Mouse (Mus musculus) retina, postnatal 7 days (tissue): ENCODE measurements around the gene Olfr789.

Experiments used
- DNase-seq: peaks from one replicate; pipeline ENCODE4 v3.0.0-alpha.2; 2012; ENCODE audit warnings: low read depth, low spot score

Olfr789 gene

GRCm38 (mm10) chr10:129484452-129484851 is at the start of gene Olfr789:
Gene Olfr789 (plus strand): TSS chr10:129484752.
- DNase-seq, result no peak

GRCm38 (mm10) chr10:129461562-129461961 is 23.0 kb upstream of the Olfr789 start, which contains the start of gene Olfr787:
Gene Olfr787 (plus strand): TSS chr10:129461862.
- DNase-seq, result no peak

- DNase-seq, result no peak
These were observed 13.9 kb upstream of the Olfr789 start, which contains the start of gene Olfr788 for GRCm38 (mm10) chr10:129470698-129471097. Gene Olfr788 (plus strand): TSS chr10:129470998.

GRCm38 (mm10) chr10:129473256-129473655 is 11.3 kb upstream of the Olfr789 start:
- DNase-seq, result no peak

GRCm38 (mm10) chr10:129473723-129474122 is 10.8 kb upstream of the Olfr789 start:
- DNase-seq, result no peak

GRCm38 (mm10) chr10:129490101-129490500 is 5.5 kb downstream of the Olfr789 start:
- DNase-seq, result no peak

- DNase-seq, result no peak
These were observed 13.6 kb downstream of the Olfr789 start, which contains the start of gene Olfr790 for GRCm38 (mm10) chr10:129498192-129498591. Gene Olfr790 (plus strand): TSS chr10:129498492.

- no peak for DNase-seq
These were observed 36.9 kb downstream of the Olfr789 start, which contains the start of gene Olfr791 for GRCm38 (mm10) chr10:129521492-129521891. Gene Olfr791 (plus strand): TSS chr10:129521792.

- DNase-seq, result no peak
These were observed 54.3 kb downstream of the Olfr789 start, which contains the start of gene Olfr792 for GRCm38 (mm10) chr10:129538862-129539261. Gene Olfr792 (plus strand): TSS chr10:129539162.
